Mouse (Mus musculus) 416B (cell line): ENCODE data around the gene Nrgn.

Experiments used
- DNase-seq: peaks from one replicate; pipeline ENCODE4 v3.0.0; 2011; ENCODE audit warnings: low read depth

Nrgn gene

GRCm38 (mm10) chr9:37530031-37530887, 22.4 kb downstream of the Nrgn start:
- DNase-seq, result peak; percentile 92

GRCm38 (mm10) chr9:37528225-37528970, 24.3 kb downstream of the Nrgn start:
- peak; percentile 25 for DNase-seq

- peak; percentile 86 for DNase-seq
Measured at GRCm38 (mm10) chr9:37527396-37528224, 25.1 kb downstream of the Nrgn start, which contains the start of gene Esam. Gene Esam, plus strand, starts transcription at chr9:37528078.

- peak; percentile 79 for DNase-seq
Measured at GRCm38 (mm10) chr9:37526443-37527395, 26.0 kb downstream of the Nrgn start.

GRCm38 (mm10) chr9:37525461-37525860, 27.2 kb downstream of the Nrgn start:
- DNase-seq, result no peak

GRCm38 (mm10) chr9:37519995-37520394, 32.7 kb downstream of the Nrgn start:
- no peak for DNase-seq

GRCm38 (mm10) chr9:37518991-37519390, 33.7 kb downstream of the Nrgn start:
- DNase-seq, result no peak

- peak; percentile 95 for DNase-seq
Measured at GRCm38 (mm10) chr9:37517467-37517866, 35.2 kb downstream of the Nrgn start.

GRCm38 (mm10) chr9:37514456-37514855, 38.2 kb downstream of the Nrgn start:
- DNase-seq, result no peak

GRCm38 (mm10) chr9:37512097-37512496, 40.6 kb downstream of the Nrgn start:
- DNase-seq, result peak; percentile 61

- DNase-seq, result no peak
Measured at GRCm38 (mm10) chr9:37506023-37506422, 46.7 kb downstream of the Nrgn start.

GRCm38 (mm10) chr9:37504348-37504747, 48.4 kb downstream of the Nrgn start:
- no peak for DNase-seq

GRCm38 (mm10) chr9:37501170-37501569, 51.5 kb downstream of the Nrgn start:
- no peak for DNase-seq

GRCm38 (mm10) chr9:37500201-37500600, 52.5 kb downstream of the Nrgn start:
- DNase-seq, result no peak

GRCm38 (mm10) chr9:37496325-37496724, 56.4 kb downstream of the Nrgn start:
- no peak for DNase-seq

- DNase-seq, result no peak
Measured at GRCm38 (mm10) chr9:37495761-37496160, 56.9 kb downstream of the Nrgn start.
